Mouse (Mus musculus) C2C12 (cell line): ENCODE data around the gene Slc38a3. TPM values are rescaled to one million over a fixed set of nuclear protein-coding genes. Genes with fewer than 3 reads are reported as not detected.

Source experiments
- H3K27me3 ChIP-seq: one replicate; pipeline ENCODE4 v1.6.1; 2011; ENCODE audit not compliant: control insufficient read depth, insufficient read depth, insufficient read length
- H3K36me3 ChIP-seq: one replicate; pipeline ENCODE4 v1.6.1; 2011; ENCODE audit not compliant: control insufficient read depth, insufficient read depth
- H3K4me3 ChIP-seq: one replicate; pipeline ENCODE4 v1.5.1; 2011; ENCODE audit warnings: mild to moderate bottlenecking, control low read depth; ENCODE audit not compliant: poor library complexity, insufficient read depth, severe bottlenecking
- H3K79me2 ChIP-seq: one replicate; pipeline ENCODE4 v1.6.1; 2011; ENCODE audit not compliant: control insufficient read depth, insufficient read depth
- H3K79me3 ChIP-seq: one replicate; pipeline ENCODE4 v1.6.1; 2011; ENCODE audit warnings: low read depth, control low read depth
- H3ac ChIP-seq: one replicate; pipeline ENCODE3; 2011; ENCODE audit warnings: low read depth; ENCODE audit not compliant: control insufficient read depth, insufficient read length
- CEBPB ChIP-seq: IDR thresholded peaks from one replicate; pipeline ENCODE4 v1.6.1; 2011; ENCODE audit warnings: low read depth, mild to moderate bottlenecking, control low read depth, moderate library complexity
- CTCF ChIP-seq: IDR thresholded peaks from one replicate; pipeline ENCODE4 v1.5.1; 2011; ENCODE audit not compliant: control insufficient read depth, insufficient read depth, insufficient read length
- FOSL1 ChIP-seq: IDR thresholded peaks from one replicate; pipeline ENCODE4 v1.8.0; 2011; ENCODE audit warnings: mild to moderate bottlenecking, low read length; ENCODE audit not compliant: poor library complexity, insufficient read depth, severe bottlenecking
- MAX ChIP-seq: IDR thresholded peaks from one replicate; pipeline ENCODE4 v1.6.1; 2011; ENCODE audit warnings: mild to moderate bottlenecking, control low read depth
- MYOD1 ChIP-seq: IDR thresholded peaks from one replicate; pipeline ENCODE4 v1.6.1; 2011; ENCODE audit warnings: low read depth; ENCODE audit not compliant: control insufficient read depth, insufficient read length
- MYOG ChIP-seq: IDR thresholded peaks from one replicate; pipeline ENCODE4 v1.6.1; 2011; ENCODE audit not compliant: control insufficient read depth, insufficient read length; ENCODE audit errors: extremely low read depth
- USF1 ChIP-seq: IDR thresholded peaks from one replicate; pipeline ENCODE4 v1.6.1; 2011; ENCODE audit warnings: low read depth, mild to moderate bottlenecking, control low read depth, moderate library complexity
- polyA plus RNA-seq: library from polyadenylated mRNA; unstranded; fragments of >200 nt; fragmentation: generic; extraction: Trizol; gene quantifications from one replicate; pipeline ENCODE4 v1.2.1, GENCODE M21; 2012; ENCODE audit warnings: missing spikeins

Slc38a3 gene
- polyA plus RNA-seq, 1 experiment: 0.01 TPM

DNA sequence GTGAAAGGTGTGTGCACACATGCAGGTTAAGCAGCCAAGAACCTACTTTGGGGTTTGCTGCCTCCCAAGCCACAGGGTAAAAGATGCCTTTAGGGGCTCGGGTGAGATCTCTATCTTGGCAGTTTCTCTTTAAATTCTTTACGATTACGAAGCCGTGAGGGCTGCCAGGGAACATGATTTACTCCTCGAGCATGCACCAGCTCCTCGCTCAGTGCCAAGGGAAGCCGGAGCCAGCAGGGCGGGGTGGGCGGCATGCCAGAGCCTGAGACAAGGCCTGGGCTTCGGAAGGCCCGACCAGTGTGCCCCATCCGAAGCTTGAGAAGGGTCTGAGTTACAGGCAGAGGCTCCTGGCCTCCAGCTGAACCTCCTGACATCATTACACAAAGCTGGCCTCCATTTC lies 32.3 kb upstream of the Slc38a3 start:
- peaks cover 10% of the 10 kb centered on the region for H3K27me3 ChIP-seq
- no peak for TF ChIP-seq MYOD1
- TF ChIP-seq MYOG: no peak
- no peak for TF ChIP-seq USF1
- no peak for TF ChIP-seq CEBPB
- TF ChIP-seq MAX: no peak
- TF ChIP-seq CTCF: no peak
- no peak for TF ChIP-seq FOSL1
- H3K79me2 ChIP-seq: no peaks in the 10 kb centered on the region
- H3K36me3 ChIP-seq: no peaks in the 10 kb centered on the region
- H3ac ChIP-seq: no peak overlapping the region
- H3K4me3 ChIP-seq: no peak overlapping the region
- no peaks in the 10 kb centered on the region for H3K79me3 ChIP-seq

- H3K4me3 ChIP-seq: no peak overlapping the region
These were observed 30.8 kb upstream of the Slc38a3 start for GRCm38 (mm10) chr9:107700114-107700571.

DNA sequence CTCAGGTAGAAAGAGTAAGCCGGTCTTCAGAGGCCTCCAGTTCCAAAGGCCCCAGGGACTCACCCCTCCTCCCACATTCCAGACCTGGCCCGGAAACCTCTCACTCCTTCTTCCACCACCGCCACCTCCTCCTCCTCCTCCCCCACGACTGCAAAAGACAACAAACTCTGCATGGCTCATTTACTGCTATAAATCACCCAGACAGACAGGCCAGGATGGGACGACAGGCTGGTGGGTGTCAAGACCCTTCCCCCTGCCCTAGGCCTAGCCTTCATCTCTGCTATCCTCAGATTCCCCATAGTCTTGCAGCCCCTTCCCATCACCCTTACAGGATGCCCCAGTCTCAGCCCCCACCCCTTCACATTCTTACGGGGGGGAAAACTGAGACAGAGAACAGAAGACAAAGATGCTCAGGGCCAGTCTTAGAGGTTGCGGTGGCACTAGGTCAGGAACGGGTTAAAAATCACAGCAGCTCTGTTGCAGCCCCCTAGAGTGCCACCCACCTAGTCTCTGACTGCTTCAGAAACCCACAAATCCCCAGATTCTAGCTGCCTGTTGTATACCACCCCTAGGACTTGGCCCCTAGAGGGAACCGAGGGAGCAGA lies 30.1 kb upstream of the Slc38a3 start:
- Histone ChIP-seq H3K79me2 (no peaks in the 10 kb centered on the region), H3ac (no peak overlapping the region), H3K36me3 (no peaks in the 10 kb centered on the region), H3K4me3 (no peak overlapping the region), H3K79me3 (no peaks in the 10 kb centered on the region), H3K27me3 (no peaks in the 10 kb centered on the region)
- TF ChIP-seq MYOG (no peak), MYOD1 (no peak), CTCF (no peak), FOSL1 (no peak), USF1 (no peak), CEBPB (no peak), MAX (no peak)

More at GRCm38 (mm10) chr9:107700114-107700571, 30.8 kb upstream of the Slc38a3 start:
- no peaks in the 10 kb centered on the region for H3K79me2 ChIP-seq
- H3K79me3 ChIP-seq: no peaks in the 10 kb centered on the region
- no peaks in the 10 kb centered on the region for H3K36me3 ChIP-seq
- no peak overlapping the region for H3ac ChIP-seq
- H3K27me3 ChIP-seq: peaks cover under 1% of the 10 kb centered on the region
- TF ChIP-seq MYOD1 (no peak), FOSL1 (no peak), CTCF (no peak)

- no peak overlapping the region for H3ac ChIP-seq
- no peak for TF ChIP-seq CTCF
- no peak for TF ChIP-seq CEBPB
- TF ChIP-seq MAX: no peak
- no peak for TF ChIP-seq USF1
- TF ChIP-seq FOSL1: no peak
- no peak for TF ChIP-seq MYOG
- no peak for TF ChIP-seq MYOD1
- no peaks in the 10 kb centered on the region for H3K79me2 ChIP-seq
- no peaks in the 10 kb centered on the region for H3K36me3 ChIP-seq
- no peak overlapping the region for H3K4me3 ChIP-seq
- H3K79me3 ChIP-seq: no peaks in the 10 kb centered on the region
- no peaks in the 10 kb centered on the region for H3K27me3 ChIP-seq
These were observed 29.4 kb upstream of the Slc38a3 start for GRCm38 (mm10) chr9:107698611-107699190.

- TF ChIP-seq FOSL1 (no peak), USF1 (no peak), MYOG (no peak), MAX (no peak), CTCF (no peak), CEBPB (no peak), MYOD1 (no peak)
- H3K27me3 ChIP-seq: no peaks in the 10 kb centered on the region
- no peak overlapping the region for H3ac ChIP-seq
- H3K4me3 ChIP-seq: no peak overlapping the region
- H3K79me2 ChIP-seq: no peaks in the 10 kb centered on the region
- H3K79me3 ChIP-seq: no peaks in the 10 kb centered on the region
- H3K36me3 ChIP-seq: no peaks in the 10 kb centered on the region
These were observed 28.6 kb upstream of the Slc38a3 start for GRCm38 (mm10) chr9:107697811-107698521.
